Mouse (Mus musculus): ENCODE results near the gene Pex6. TPM values are rescaled to one million over a fixed set of nuclear protein-coding genes. Genes with fewer than 3 reads are reported as not detected.

Gene Pex6
- total and polyA plus RNA-seq, 2 experiments from 2014 or later = 6.5 to 22.2 TPM

DNA sequence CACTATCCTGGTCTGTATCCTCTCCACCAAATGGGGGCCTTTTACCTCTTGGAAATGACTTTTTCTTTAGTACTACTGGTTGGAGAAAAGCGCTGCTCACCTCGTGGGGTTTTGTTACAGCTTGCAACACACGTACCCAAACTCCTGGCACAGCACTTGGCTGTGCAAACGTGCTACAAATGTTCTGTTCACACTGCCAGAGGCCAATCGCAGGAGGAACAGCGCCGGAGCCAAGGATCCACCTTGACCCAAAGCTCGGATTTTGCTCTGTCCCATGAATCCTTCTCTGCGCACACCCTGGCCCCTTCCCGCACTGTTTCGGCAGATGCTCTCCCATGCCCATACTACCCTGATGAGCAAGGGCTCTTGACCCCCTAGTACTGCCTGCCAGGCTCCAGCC is 17.2 kb downstream of the Pex6 start:
- no peak overlapping the region for H3K9ac ChIP-seq (replicated peaks; ENCODE audit: low read depth, low read length)
- H3K27me3 ChIP-seq (ENCODE audit: control insufficient read depth, insufficient read depth, low read length) = peaks cover 11% of the 10 kb centered on the region; the same call in 1 of the 2 replicates
- ATAC-seq (ENCODE audit: insufficient read depth, low read depth) = no peak
- no peaks in the 10 kb centered on the region for H3K36me3 ChIP-seq (replicated peaks; ENCODE audit: control insufficient read depth, insufficient read depth, low read length)
- no peak overlapping the region for H3K27ac ChIP-seq (ENCODE audit: low read depth)
- H3K9me3 ChIP-seq (replicated peaks; ENCODE audit: control insufficient read depth, low read length) = no peaks in the 10 kb centered on the region
- DNase-seq (ENCODE audit: low spot score) = no peak
- no peak overlapping the region for H3K4me3 ChIP-seq (ENCODE audit: low read depth, low read length)
- H3K4me2 ChIP-seq (ENCODE audit: low read depth, low read length) = peak overlapping the region; percentile 28; the same call in 1 of the 2 replicates
- H3K4me1 ChIP-seq (ENCODE audit: control insufficient read depth, insufficient read depth) = no peaks in the 10 kb centered on the region
- 55% methylated on average over 11 of the region's 11 CpGs for WGBS
- TF ChIP-seq CTCF (IDR thresholded peaks at IDR 0.05; ENCODE audit: low read depth) (no peak), EP300 (IDR thresholded peaks at IDR 0.05; ENCODE audit: low read depth) (no peak)

- ATAC-seq (ENCODE audit: insufficient read depth, low read depth) (peak; percentile 40), DNase-seq (ENCODE audit: low spot score) (no peak)
- H3K9ac ChIP-seq (replicated peaks; ENCODE audit: low read depth, low read length) = no peak within 1 kb of the TSS
- peaks cover 11% of the 10 kb centered on the region; the same call in 1 of the 2 replicates for H3K27me3 ChIP-seq (ENCODE audit: control insufficient read depth, insufficient read depth, low read length)
- H3K4me2 ChIP-seq (ENCODE audit: low read depth, low read length) = peak within 1 kb of the TSS; percentile 28
- no peak within 1 kb of the TSS for H3K27ac ChIP-seq (ENCODE audit: low read depth)
- H3K4me3 ChIP-seq (ENCODE audit: low read depth, low read length) = no peak within 1 kb of the TSS
- WGBS = 18% methylated on average over 24 of the region's 24 CpGs
- no peaks in the 10 kb centered on the region for H3K4me1 ChIP-seq (ENCODE audit: control insufficient read depth, insufficient read depth)
- H3K9me3 ChIP-seq (replicated peaks; ENCODE audit: control insufficient read depth, low read length) = no peaks in the 10 kb centered on the region
- no peak for TF ChIP-seq CTCF (IDR thresholded peaks at IDR 0.05; ENCODE audit: low read depth)
- no peaks in the 10 kb centered on the region for H3K36me3 ChIP-seq (replicated peaks; ENCODE audit: control insufficient read depth, insufficient read depth, low read length)
Observed at GRCm38 (mm10) chr17:46728904-46729318, 17.6 kb downstream of the Pex6 start, which contains the start of gene Gnmt. Gnmt (minus strand) TSS chr17:46729168.

- Histone ChIP-seq H3K4me1 (ENCODE audit: control insufficient read depth, insufficient read depth) (no peaks in the 10 kb centered on the region), H3K9me3 (replicated peaks; ENCODE audit: control insufficient read depth, low read length) (no peaks in the 10 kb centered on the region), H3K4me2 (ENCODE audit: low read depth, low read length) (no peak overlapping the region), H3K36me3 (replicated peaks; ENCODE audit: control insufficient read depth, insufficient read depth, low read length) (0 out of 2 replicates have a peak, but pooled peaks cover 6% of the 10 kb centered on the region), H3K4me3 (ENCODE audit: low read depth, low read length) (no peak overlapping the region), H3K9ac (replicated peaks; ENCODE audit: low read depth, low read length) (no peak overlapping the region), H3K27me3 (ENCODE audit: control insufficient read depth, insufficient read depth, low read length) (peaks cover under 1% of the 10 kb centered on the region; the same call in 1 of the 2 replicates), H3K27ac (ENCODE audit: low read depth) (no peak overlapping the region)
- DNase-seq (ENCODE audit: low spot score) (no peak), ATAC-seq (ENCODE audit: insufficient read depth, low read depth) (no peak)
- WGBS = 90% methylated on average over 3 of the region's 3 CpGs
- TF ChIP-seq EP300 (IDR thresholded peaks at IDR 0.05; ENCODE audit: low read depth) = no peak
- TF ChIP-seq CTCF (IDR thresholded peaks at IDR 0.05; ENCODE audit: low read depth) = no peak
Observed at GRCm38 (mm10) chr17:46734055-46734454, 22.8 kb downstream of the Pex6 start.

DNA sequence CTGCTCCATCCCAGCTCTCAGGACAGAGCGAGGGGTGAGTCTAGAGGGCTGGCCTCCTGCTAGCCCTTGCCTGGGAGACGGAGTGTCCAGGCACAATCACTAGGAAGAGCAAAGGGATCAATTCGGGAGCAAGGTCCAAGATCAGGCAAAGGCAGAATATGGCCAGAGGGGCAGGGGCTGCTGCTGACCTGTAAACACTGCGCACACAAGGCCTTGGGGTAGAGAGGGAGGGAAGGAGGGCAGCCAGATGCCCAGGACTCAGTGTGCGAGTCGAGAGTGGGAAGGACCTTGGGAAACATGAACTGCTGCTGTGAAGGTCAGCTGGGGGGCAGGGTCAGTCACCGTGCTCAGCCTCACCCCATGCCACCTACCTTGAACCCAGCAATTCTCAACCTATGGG is 24.0 kb downstream of the Pex6 start:
- ATAC-seq (ENCODE audit: insufficient read depth, low read depth) (no peak), DNase-seq (ENCODE audit: low spot score) (no peak)
- no peaks in the 10 kb centered on the region for H3K9me3 ChIP-seq (replicated peaks; ENCODE audit: control insufficient read depth, low read length)
- no peak overlapping the region for H3K9ac ChIP-seq (replicated peaks; ENCODE audit: low read depth, low read length)
- H3K27ac ChIP-seq (ENCODE audit: low read depth) = no peak overlapping the region
- H3K4me3 ChIP-seq (ENCODE audit: low read depth, low read length) = no peak overlapping the region
- no peak overlapping the region for H3K4me2 ChIP-seq (ENCODE audit: low read depth, low read length)
- no peaks in the 10 kb centered on the region for H3K4me1 ChIP-seq (ENCODE audit: control insufficient read depth, insufficient read depth)
- 79% methylated on average over 7 of the region's 7 CpGs for WGBS
- H3K36me3 ChIP-seq (replicated peaks; ENCODE audit: control insufficient read depth, insufficient read depth, low read length) = 0 out of 2 replicates have a peak, but pooled peaks cover 6% of the 10 kb centered on the region
- TF ChIP-seq EP300 (IDR thresholded peaks at IDR 0.05; ENCODE audit: low read depth) (no peak), CTCF (IDR thresholded peaks at IDR 0.05; ENCODE audit: low read depth) (no peak)
- no peaks in the 10 kb centered on the region for H3K27me3 ChIP-seq (ENCODE audit: control insufficient read depth, insufficient read depth, low read length)

GRCm38 (mm10) chr17:46736160-46736559 is 24.9 kb downstream of the Pex6 start:
- H3K4me3 ChIP-seq (ENCODE audit: low read depth, low read length) = no peak overlapping the region
- no peak for DNase-seq (ENCODE audit: low spot score)
- H3K4me2 ChIP-seq (ENCODE audit: low read depth, low read length) = no peak overlapping the region
- H3K9ac ChIP-seq (replicated peaks; ENCODE audit: low read depth, low read length) = no peak overlapping the region
- no peak overlapping the region for H3K27ac ChIP-seq (ENCODE audit: low read depth)
- H3K27me3 ChIP-seq (ENCODE audit: control insufficient read depth, insufficient read depth, low read length) = no peaks in the 10 kb centered on the region
- H3K9me3 ChIP-seq (replicated peaks; ENCODE audit: control insufficient read depth, low read length) = no peaks in the 10 kb centered on the region
- H3K4me1 ChIP-seq (ENCODE audit: control insufficient read depth, insufficient read depth) = no peaks in the 10 kb centered on the region
- 60% methylated on average over 9 of the region's 10 CpGs for WGBS
- TF ChIP-seq EP300 (IDR thresholded peaks at IDR 0.05; ENCODE audit: low read depth) (no peak), CTCF (IDR thresholded peaks at IDR 0.05; ENCODE audit: low read depth) (peak; percentile 30)
- 0 out of 2 replicates have a peak, but pooled peaks cover 6% of the 10 kb centered on the region for H3K36me3 ChIP-seq (replicated peaks; ENCODE audit: control insufficient read depth, insufficient read depth, low read length)
- no peak for ATAC-seq (ENCODE audit: insufficient read depth, low read depth)

GRCm38 (mm10) chr17:46741305-46741704 is 30.0 kb downstream of the Pex6 start:
- Histone ChIP-seq H3K4me1 (ENCODE audit: control insufficient read depth, insufficient read depth) (no peaks in the 10 kb centered on the region), H3K9ac (replicated peaks; ENCODE audit: low read depth, low read length) (no peak overlapping the region), H3K27me3 (ENCODE audit: control insufficient read depth, insufficient read depth, low read length) (no peaks in the 10 kb centered on the region), H3K4me3 (ENCODE audit: low read depth, low read length) (no peak overlapping the region), H3K9me3 (replicated peaks; ENCODE audit: control insufficient read depth, low read length) (no peaks in the 10 kb centered on the region), H3K4me2 (ENCODE audit: low read depth, low read length) (no peak overlapping the region), H3K36me3 (replicated peaks; ENCODE audit: control insufficient read depth, insufficient read depth, low read length) (peaks cover 26% of the 10 kb centered on the region), H3K27ac (ENCODE audit: low read depth) (no peak overlapping the region)
- WGBS = 92% methylated on average over 6 of the region's 6 CpGs
- TF ChIP-seq EP300 (IDR thresholded peaks at IDR 0.05; ENCODE audit: low read depth) (no peak), CTCF (IDR thresholded peaks at IDR 0.05; ENCODE audit: low read depth) (no peak)
- DNase-seq (ENCODE audit: low spot score) (no peak), ATAC-seq (ENCODE audit: insufficient read depth, low read depth) (no peak)

Data from heart, postnatal 0 days (tissue).